Mouse (Mus musculus): Measurements from ENCODE around the gene Dpysl4. TPM values are rescaled to one million over a fixed set of nuclear protein-coding genes. Genes with fewer than 3 reads are reported as not detected.

Dpysl4 gene
- polyA plus RNA-seq, 1 experiment from 2014 or later = 10.2 TPM

DNA sequence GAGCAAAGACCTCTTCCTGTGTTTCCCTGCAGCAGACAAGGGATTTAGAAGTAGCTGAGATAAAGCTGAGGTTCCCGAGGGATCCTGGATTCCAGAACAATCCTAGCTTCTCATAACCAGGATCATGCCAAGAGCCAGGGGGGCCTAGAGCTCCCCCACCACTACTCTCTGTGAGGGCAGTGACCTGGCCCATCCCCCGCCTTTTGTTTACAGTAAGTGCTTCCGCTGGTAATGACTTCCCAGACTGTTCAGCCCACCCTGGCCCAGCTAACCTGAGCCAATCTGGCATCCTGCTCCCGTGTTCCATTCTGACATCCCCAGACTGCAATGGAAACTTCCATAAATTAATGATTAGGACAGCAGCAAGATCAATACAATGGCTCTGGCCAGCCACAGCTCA lies 61.6 kb downstream of the Dpysl4 start:
- 9% methylated on average over 4 of the region's 4 CpGs for WGBS

DNA sequence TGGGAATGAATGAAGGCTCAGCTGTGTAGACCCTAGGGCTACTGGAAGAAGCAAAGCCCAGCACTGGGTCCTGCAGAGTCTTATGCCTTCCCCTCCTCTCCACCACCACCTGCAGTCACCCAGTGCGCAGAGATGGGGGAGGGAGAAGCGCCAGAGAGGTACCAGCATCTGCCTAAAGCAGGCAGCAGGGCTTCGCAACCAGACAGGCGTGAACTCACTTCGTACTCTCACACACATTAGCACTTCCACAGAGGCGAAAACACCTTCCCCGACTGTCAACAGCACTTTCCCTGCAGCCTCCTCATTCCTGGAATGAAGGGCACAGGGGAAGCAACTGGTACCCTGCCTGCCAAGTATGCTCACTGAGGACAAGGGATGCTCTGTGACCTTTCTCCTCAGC lies 63.6 kb downstream of the Dpysl4 start:
- H3K9me3 ChIP-seq (ENCODE audit: low read depth, low read length) = no peaks in the 10 kb centered on the region
- 35% methylated on average over 7 of the region's 7 CpGs for WGBS
- DNase-seq = no peak
- no peaks in the 10 kb centered on the region for H3K36me3 ChIP-seq (ENCODE audit: insufficient read depth)
- no peak for ATAC-seq (ENCODE audit: insufficient read depth)
- no peaks in the 10 kb centered on the region for H3K27me3 ChIP-seq (ENCODE audit: insufficient read depth, low read length)
- no peak for TF ChIP-seq CTCF (IDR thresholded peaks at IDR 0.05; ENCODE audit: low read depth)
- H3K4me1 ChIP-seq (ENCODE audit: insufficient read depth) = peaks cover 10% of the 10 kb centered on the region; the same call in 1 of the 2 replicates
- no peak overlapping the region for H3K9ac ChIP-seq
- no peak overlapping the region for H3K4me2 ChIP-seq
- H3K27ac ChIP-seq (ENCODE audit: low read depth) = no peak overlapping the region
- H3K4me3 ChIP-seq (ENCODE audit: low read depth, low read length) = no peak overlapping the region

More for the DNA sequence above, 61.6 kb downstream of the Dpysl4 start:
- DNase-seq (no peak), ATAC-seq (ENCODE audit: insufficient read depth) (no peak)
- no peak for TF ChIP-seq CTCF (IDR thresholded peaks at IDR 0.05; ENCODE audit: low read depth)
- no peak overlapping the region for H3K9ac ChIP-seq
- peaks cover 10% of the 10 kb centered on the region; the same call in 1 of the 2 replicates for H3K4me1 ChIP-seq (ENCODE audit: insufficient read depth)
- H3K27me3 ChIP-seq (ENCODE audit: insufficient read depth, low read length) = no peaks in the 10 kb centered on the region
- no peak overlapping the region for H3K4me3 ChIP-seq (ENCODE audit: low read depth, low read length)
- H3K27ac ChIP-seq (ENCODE audit: low read depth) = no peak overlapping the region
- no peaks in the 10 kb centered on the region for H3K9me3 ChIP-seq (ENCODE audit: low read depth, low read length)
- no peak overlapping the region for H3K4me2 ChIP-seq
- no peaks in the 10 kb centered on the region for H3K36me3 ChIP-seq (ENCODE audit: insufficient read depth)

GRCm38 (mm10) chr7:139151116-139151515 lies 65.3 kb downstream of the Dpysl4 start:
- Histone ChIP-seq H3K27ac (ENCODE audit: low read depth) (no peak overlapping the region), H3K27me3 (ENCODE audit: insufficient read depth, low read length) (no peaks in the 10 kb centered on the region), H3K4me2 (no peak overlapping the region), H3K9ac (no peak overlapping the region), H3K9me3 (ENCODE audit: low read depth, low read length) (no peaks in the 10 kb centered on the region), H3K4me1 (ENCODE audit: insufficient read depth) (peaks cover 10% of the 10 kb centered on the region; the same call in 1 of the 2 replicates), H3K36me3 (ENCODE audit: insufficient read depth) (no peaks in the 10 kb centered on the region), H3K4me3 (ENCODE audit: low read depth, low read length) (no peak overlapping the region)
- peak; percentile 74 for DNase-seq
- TF ChIP-seq CTCF (IDR thresholded peaks at IDR 0.05; ENCODE audit: low read depth) = no peak
- peak; percentile 85 for ATAC-seq (ENCODE audit: insufficient read depth)
- WGBS = 22% methylated on average over 10 of the region's 10 CpGs

Other genes with a start within 250 kb of the Dpysl4 start
- 49.8 and 50.9 TPM in 2 replicates for gene Ppp2r2d, start 239.9 kb upstream of the Dpysl4 start, polyA plus RNA-seq (2014; fragmentation: Nextera tagmentation; extraction: Ambion mirVana)
- 10.4 and 11.3 TPM in 2 replicates for gene Mapk1ip1, start 239.7 kb upstream of the Dpysl4 start, polyA plus RNA-seq (2014; fragmentation: Nextera tagmentation; extraction: Ambion mirVana)
- gene Bnip3, start 176.5 kb upstream of the Dpysl4 start, polyA plus RNA-seq (2014; fragmentation: Nextera tagmentation; extraction: Ambion mirVana) = 76.5 and 94.8 TPM in 2 replicates
- not detected in 2 replicates for gene Jakmip3, start 145.3 kb upstream of the Dpysl4 start, polyA plus RNA-seq (2014; fragmentation: Nextera tagmentation; extraction: Ambion mirVana)
- 3.4 and 5.3 TPM in 2 replicates for gene Lrrc27, start 127.0 kb downstream of the Dpysl4 start, polyA plus RNA-seq (2014; fragmentation: Nextera tagmentation; extraction: Ambion mirVana)
- gene Stk32c, start 127.3 kb downstream of the Dpysl4 start, polyA plus RNA-seq (2014; fragmentation: Nextera tagmentation; extraction: Ambion mirVana) = 0.14 and 0.16 TPM in 2 replicates
- 13.1 and 13.5 TPM in 2 replicates for gene Pwwp2b, start 162.5 kb downstream of the Dpysl4 start, polyA plus RNA-seq (2014; fragmentation: Nextera tagmentation; extraction: Ambion mirVana)

Measured in lung, embryonic 14.5 days (tissue).